Mouse (Mus musculus): ENCODE results near the gene Hamp2.

- TF ChIP-seq CTCF (IDR thresholded peaks at IDR 0.05; ENCODE audit: control insufficient read depth, insufficient read depth, low read length) (no peak), POLR2A (IDR thresholded peaks at IDR 0.05; ENCODE audit: borderline replicate concordance, control insufficient read depth, low read depth, low read length) (no peak)
Observed at GRCm38 (mm10) chr7:30953459-30953858, 29.0 kb upstream of the Hamp2 start.

Data from bone marrow, adult 2 months (tissue).